Mouse (Mus musculus): Measurements from ENCODE around the gene Zfp709. TPM values are rescaled to one million over a fixed set of nuclear protein-coding genes. Genes with fewer than 3 reads are reported as not detected.
A peak's percentile ranks its signal among the peaks of the same experiment; 100 is the strongest.
"Not testable (repeated sequence)": the region's sequence is repeated elsewhere in the genome, so short reads cannot be mapped to it uniquely, and the experiment has no call there.

Zfp709 gene
- total RNA-seq (2021), result 10 to 100 TPM; 13.3 to 13.6 TPM

- DNase-seq, result peak; percentile 57
- intact Hi-C loops (cut with DNase I), result no loop called here
These were observed at the start of gene Zfp709 for GRCm38 (mm10) chr8:71881618-71882274. Zfp709 (plus strand) TSS chr8:71882019.

- DNase-seq; intact Hi-C loops (cut with DNase I): not testable (repeated sequence)
These were observed 43.6 kb upstream of the Zfp709 start for GRCm38 (mm10) chr8:71838207-71838606.

- intact Hi-C loops (cut with DNase I); DNase-seq: not testable (repeated sequence)
These were observed 40.5 kb upstream of the Zfp709 start for GRCm38 (mm10) chr8:71841201-71841817.

- DNase-seq; intact Hi-C loops (cut with DNase I): not testable (repeated sequence)
These were observed 39.3 kb upstream of the Zfp709 start for GRCm38 (mm10) chr8:71842476-71842875.

- intact Hi-C loops (cut with DNase I); DNase-seq: not testable (repeated sequence)
These were observed 37.4 kb upstream of the Zfp709 start for GRCm38 (mm10) chr8:71844453-71844852.

GRCm38 (mm10) chr8:71845993-71846483 lies 35.8 kb upstream of the Zfp709 start:
- intact Hi-C loops (cut with DNase I), result loop anchor here (2.0 kb wide), 1 partner anchor 697 kb away; no protein-coding TSS in a partner anchor
- DNase-seq, result not testable (repeated sequence)

GRCm38 (mm10) chr8:71846745-71847144 lies 35.1 kb upstream of the Zfp709 start:
- intact Hi-C loops (cut with DNase I), result loop anchor here (2.0 kb wide), 1 partner anchor 698 kb away; no protein-coding TSS in a partner anchor
- DNase-seq, result not testable (repeated sequence)

- DNase-seq; intact Hi-C loops (cut with DNase I): not testable (repeated sequence)
These were observed 30.8 kb upstream of the Zfp709 start for GRCm38 (mm10) chr8:71851014-71851413.

GRCm38 (mm10) chr8:71853360-71853759 lies 28.5 kb upstream of the Zfp709 start:
- intact Hi-C loops (cut with DNase I), result not testable (repeated sequence)

GRCm38 (mm10) chr8:71856630-71857328 lies 25.0 kb upstream of the Zfp709 start:
- DNase-seq; intact Hi-C loops (cut with DNase I): not testable (repeated sequence)

More at GRCm38 (mm10) chr8:71853360-71853759, 28.5 kb upstream of the Zfp709 start:
- DNase-seq, result not testable (repeated sequence)

- DNase-seq; intact Hi-C loops (cut with DNase I): not testable (repeated sequence)
These were observed 24.5 kb upstream of the Zfp709 start for GRCm38 (mm10) chr8:71857364-71857763.

GRCm38 (mm10) chr8:71861551-71861950 lies 20.3 kb upstream of the Zfp709 start:
- intact Hi-C loops (cut with DNase I); DNase-seq: not testable (repeated sequence)

GRCm38 (mm10) chr8:71862038-71862437 lies 19.8 kb upstream of the Zfp709 start:
- DNase-seq, result peak; percentile 48
- intact Hi-C loops (cut with DNase I), result not testable (repeated sequence)

- intact Hi-C loops (cut with DNase I); DNase-seq: not testable (repeated sequence)
These were observed 18.8 kb downstream of the Zfp709 start for GRCm38 (mm10) chr8:71900666-71901065.

GRCm38 (mm10) chr8:71903084-71903483 lies 21.3 kb downstream of the Zfp709 start:
- DNase-seq; intact Hi-C loops (cut with DNase I): not testable (repeated sequence)

- DNase-seq, result no peak
- intact Hi-C loops (cut with DNase I), result no loop called here
These were observed 25.0 kb downstream of the Zfp709 start for GRCm38 (mm10) chr8:71906809-71907208.

GRCm38 (mm10) chr8:71907798-71908257 lies 26.0 kb downstream of the Zfp709 start:
- intact Hi-C loops (cut with DNase I), result no loop called here
- peak; percentile 5 for DNase-seq

GRCm38 (mm10) chr8:71908309-71909261 lies 26.8 kb downstream of the Zfp709 start, which contains the start of the genes Zfp882 and Zfp617:
Zfp882 (plus strand) TSS chr8:71908608.
Zfp617 (plus strand) TSS chr8:71908635.
- intact Hi-C loops (cut with DNase I), result no loop called here
- peak; percentile 87 for DNase-seq

- intact Hi-C loops (cut with DNase I), result no loop called here
- no peak for DNase-seq
These were observed 30.5 kb downstream of the Zfp709 start for GRCm38 (mm10) chr8:71912286-71912685.

All from left cerebral cortex, postnatal 4 days (tissue).